Mouse (Mus musculus): ENCODE measurements around the gene Myl6. TPM values are rescaled to one million over a fixed set of nuclear protein-coding genes. Genes with fewer than 3 reads are reported as not detected.
"Not testable (repeated sequence)": the region's sequence is repeated elsewhere in the genome, so short reads cannot be mapped to it uniquely, and the experiment has no call there.

Myl6 gene
- total and polyA plus RNA-seq, 3 experiments, result 366 to 560 (median 555) TPM

DNA sequence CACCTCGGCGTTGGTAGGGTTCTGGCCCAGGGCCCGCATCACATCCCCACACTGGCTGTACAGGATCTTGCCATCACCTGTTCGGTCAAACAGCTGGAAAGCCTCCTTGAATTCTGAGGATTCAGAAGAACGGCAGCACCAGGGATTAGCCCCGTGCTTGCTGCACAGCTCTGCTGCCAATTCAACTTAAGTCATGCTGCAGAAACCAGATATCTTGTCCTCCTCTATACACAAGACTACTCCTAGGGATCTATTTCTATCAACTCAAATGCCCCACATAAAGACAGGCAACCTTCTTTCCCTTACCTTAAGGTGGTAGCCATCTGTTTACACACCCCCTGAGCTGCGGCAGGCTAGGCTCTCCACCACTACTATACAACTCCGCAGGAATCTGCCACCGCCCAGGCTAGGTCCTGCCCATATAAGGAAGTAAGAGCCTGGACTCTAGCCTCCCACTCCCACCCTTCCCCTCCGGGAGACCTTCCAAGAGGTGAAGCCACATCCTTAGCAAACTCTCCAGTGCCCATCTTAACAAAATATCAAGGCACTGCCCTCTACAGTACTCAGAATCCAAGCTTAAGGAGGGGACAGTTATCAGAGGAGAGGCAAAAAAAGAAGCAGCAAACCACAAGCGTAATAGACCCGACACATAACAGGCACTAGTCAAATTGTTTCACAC lies 1.2 kb downstream of the Myl6 start:
- Histone ChIP-seq H3K4me1 (ENCODE audit: control insufficient read depth in 1 of 2, insufficient read depth in 2 of 2) (peaks cover 12 to 33% of the 10 kb centered on the region in 2 experiments; a peak in 3 of 4 replicates), H3K36me3 (replicated peaks in 1 of 2; ENCODE audit: control insufficient read depth in 1 of 2, insufficient read depth in 1 of 2, low read length in 1 of 2) (peaks cover 42 to 50% of the 10 kb centered on the region in 2 experiments), H3K27ac (ENCODE audit: insufficient read depth, low read depth) (no peak overlapping the region), H3K9me3 (replicated peaks; ENCODE audit: low read length) (no peaks in the 10 kb centered on the region), H3K4me3 (replicated peaks in 1 of 3; ENCODE audit: low read depth in 2 of 3, low read length in 2 of 3, poor library complexity in 1 of 3) (peak overlapping the region; percentile 76 to 100 (median 90)), H3K27me3 (replicated peaks) (no peaks in the 10 kb centered on the region), H3K79me2 (replicated peaks; ENCODE audit: control insufficient read depth, extremely low read depth, insufficient read depth, poor library complexity, severe bottlenecking) (peaks cover 20% of the 10 kb centered on the region), H3K4me2 (ENCODE audit: insufficient read depth, low read depth, poor library complexity, severe bottlenecking) (peak overlapping the region; percentile 67), H3K9ac (ENCODE audit: insufficient read depth, low read depth) (peak overlapping the region; percentile 90)
- in situ Hi-C loops (cut with MboI; ENCODE audit: low pct_ligation_motif_present, low pct_unique_long_range_greater_than_20kb, low sequenced_read_pairs), result no loop called here
- DNase-seq (ENCODE audit: extremely low read depth), result peak; percentile 29
- dilution Hi-C loops (cut with MboI; ENCODE audit: extremely low pct_ligation_motif_present, extremely low pct_unique_long_range_greater_than_20kb, low sequenced_read_pairs), result no loop called here
- 0 out of 2 replicates have a peak, but pooled peaks have one; percentile 8 for TF ChIP-seq ZMIZ1 (IDR thresholded peaks at IDR 0.05; ENCODE audit: low read depth, low read length)
- TF ChIP-seq NRF1 (IDR thresholded peaks at IDR 0.05; ENCODE audit: low read depth, low read length), result no peak
- peak; percentile 14; the same call in 1 of the 2 replicates for TF ChIP-seq POLR2AphosphoS2 (IDR thresholded peaks at IDR 0.05; ENCODE audit: low read depth, low read length)

DNA sequence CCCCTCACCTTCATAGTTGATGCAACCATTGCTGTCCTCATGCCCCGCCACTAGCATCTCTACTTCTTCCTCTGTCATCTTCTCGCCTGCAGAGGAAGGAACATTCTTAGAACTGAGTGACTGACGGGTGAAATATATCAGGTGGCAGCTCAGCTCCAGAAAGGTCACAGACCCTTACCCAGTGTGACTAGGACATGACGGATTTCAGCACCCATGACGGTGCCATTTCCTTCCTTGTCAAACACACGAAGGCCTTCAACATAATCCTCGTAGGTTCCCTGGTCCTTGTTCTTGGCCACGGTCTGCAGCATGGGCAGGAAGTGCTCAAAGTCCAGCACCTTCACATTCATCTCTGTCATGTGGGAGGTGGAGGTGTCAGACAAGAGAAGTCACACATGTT lies 1.9 kb downstream of the Myl6 start:
- H3K27me3 ChIP-seq (replicated peaks); dilution Hi-C loops (cut with MboI; ENCODE audit: extremely low pct_ligation_motif_present, extremely low pct_unique_long_range_greater_than_20kb, low sequenced_read_pairs); DNase-seq (ENCODE audit: extremely low read depth); H3K27ac ChIP-seq (ENCODE audit: insufficient read depth, low read depth); in situ Hi-C loops (cut with MboI; ENCODE audit: low pct_ligation_motif_present, low pct_unique_long_range_greater_than_20kb, low sequenced_read_pairs); H3K9me3 ChIP-seq (replicated peaks; ENCODE audit: low read length): not testable (repeated sequence)
- Histone ChIP-seq H3K4me3 (replicated peaks in 1 of 3; ENCODE audit: low read depth in 2 of 3, low read length in 2 of 3, poor library complexity in 1 of 3) (peak overlapping the region; percentile 76 to 100 (median 90)), H3K9ac (ENCODE audit: insufficient read depth, low read depth) (peak overlapping the region; percentile 90; the same call in 1 of the 2 replicates), H3K4me1 (ENCODE audit: control insufficient read depth in 1 of 2, insufficient read depth in 2 of 2) (peaks cover 12 to 33% of the 10 kb centered on the region in 2 experiments; a peak in 3 of 4 replicates), H3K36me3 (replicated peaks in 1 of 2; ENCODE audit: control insufficient read depth in 1 of 2, insufficient read depth in 1 of 2, low read length in 1 of 2) (peaks cover 49 to 55% of the 10 kb centered on the region in 2 experiments), H3K79me2 (replicated peaks; ENCODE audit: control insufficient read depth, extremely low read depth, insufficient read depth, poor library complexity, severe bottlenecking) (peaks cover 20% of the 10 kb centered on the region), H3K4me2 (ENCODE audit: insufficient read depth, low read depth, poor library complexity, severe bottlenecking) (peak overlapping the region; percentile 67; the same call in 1 of the 2 replicates)
- TF ChIP-seq ZMIZ1 (IDR thresholded peaks at IDR 0.05; ENCODE audit: low read depth, low read length), result 0 out of 2 replicates have a peak, but pooled peaks have one; percentile 20

DNA sequence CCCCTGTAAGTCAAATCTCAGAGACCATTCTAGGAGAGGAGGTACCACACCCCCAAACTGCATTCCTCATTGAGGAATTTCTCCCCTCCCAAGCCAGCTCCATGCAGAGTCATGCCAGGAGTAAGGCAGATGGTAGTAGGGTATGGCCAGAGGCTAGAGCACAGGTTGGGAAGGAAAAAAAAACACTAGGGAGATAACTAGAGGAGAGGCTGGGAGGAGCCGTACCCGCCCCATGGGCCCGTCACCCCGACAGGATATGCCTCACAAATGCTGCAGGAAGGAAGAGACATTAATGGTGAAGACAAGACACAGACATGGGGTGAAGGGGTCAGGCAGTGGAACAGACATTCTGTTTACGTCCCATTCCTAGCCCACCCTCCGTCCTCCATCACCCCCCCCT lies 2.5 kb downstream of the Myl6 start:
- TF ChIP-seq IRF4 (IDR thresholded peaks at IDR 0.05; ENCODE audit: low read depth, low read length) (no peak), USF1 (IDR thresholded peaks at IDR 0.05; ENCODE audit: low read depth, low read length) (no peak)
- in situ Hi-C loops (cut with MboI; ENCODE audit: low pct_ligation_motif_present, low pct_unique_long_range_greater_than_20kb, low sequenced_read_pairs), result no loop called here
- no peak for DNase-seq (ENCODE audit: extremely low read depth)
- Histone ChIP-seq H3K27ac (ENCODE audit: insufficient read depth, low read depth) (no peak overlapping the region), H3K27me3 (replicated peaks) (no peaks in the 10 kb centered on the region), H3K4me3 (replicated peaks in 1 of 3; ENCODE audit: low read depth in 2 of 3, low read length in 2 of 3, poor library complexity in 1 of 3) (no peak overlapping the region), H3K4me1 (ENCODE audit: control insufficient read depth in 1 of 2, insufficient read depth in 2 of 2) (peaks cover 12 to 32% of the 10 kb centered on the region in 2 experiments; a peak in 3 of 4 replicates), H3K9ac (ENCODE audit: insufficient read depth, low read depth) (no peak overlapping the region), H3K79me2 (replicated peaks; ENCODE audit: control insufficient read depth, extremely low read depth, insufficient read depth, poor library complexity, severe bottlenecking) (peaks cover 20% of the 10 kb centered on the region), H3K9me3 (replicated peaks; ENCODE audit: low read length) (no peaks in the 10 kb centered on the region), H3K36me3 (replicated peaks in 1 of 2; ENCODE audit: control insufficient read depth in 1 of 2, insufficient read depth in 1 of 2, low read length in 1 of 2) (peaks cover 53 to 58% of the 10 kb centered on the region in 2 experiments), H3K4me2 (ENCODE audit: insufficient read depth, low read depth, poor library complexity, severe bottlenecking) (no peak overlapping the region)
- dilution Hi-C loops (cut with MboI; ENCODE audit: extremely low pct_ligation_motif_present, extremely low pct_unique_long_range_greater_than_20kb, low sequenced_read_pairs), result no loop called here

All from CH12.LX (cell line).